Mouse (Mus musculus) embryonic facial prominence, embryonic 12.5 days (tissue): ENCODE data around the gene Mptx2. TPM values are rescaled to one million over a fixed set of nuclear protein-coding genes. Genes with fewer than 3 reads are reported as not detected.
"Not testable (repeated sequence)": the region's sequence is repeated elsewhere in the genome, so short reads cannot be mapped to it uniquely, and the experiment has no call there.

ENCODE experiments used
- ATAC-seq: fragments of 200-750 bp; cut with Nextera tagmentation; 2 replicates; pipeline ENCODE4 v1.8.0; 2017; ENCODE audit not compliant: insufficient number of reproducible peaks, insufficient read depth, low FRiP score, low TSS enrichment
- H3K27ac ChIP-seq: fragments of 300-500 bp; sonication (generic); 2 replicates; pipeline ENCODE4 v1.5.1; 2016; ENCODE audit warnings: mild to moderate bottlenecking
- H3K27me3 ChIP-seq: fragments of 300-500 bp; sonication (generic); 2 replicates; pipeline ENCODE4 v1.6.1; 2016; ENCODE audit warnings: mild to moderate bottlenecking, moderate library complexity
- H3K36me3 ChIP-seq: fragments of 300-500 bp; sonication (generic); 2 replicates; pipeline ENCODE4 v1.6.1; 2016; ENCODE audit warnings: mild to moderate bottlenecking
- H3K4me1 ChIP-seq: fragments of 300-500 bp; sonication (generic); 2 replicates; pipeline ENCODE4 v1.6.1; 2016
- H3K4me2 ChIP-seq: fragments of 300-500 bp; sonication (generic); replicated peaks from 2 replicates; pipeline ENCODE4 v1.6.1; 2016; ENCODE audit warnings: mild to moderate bottlenecking, moderate library complexity
- H3K4me3 ChIP-seq: fragments of 300-500 bp; sonication (generic); 2 replicates; pipeline ENCODE4 v1.5.1; 2016; ENCODE audit warnings: mild to moderate bottlenecking
- H3K9ac ChIP-seq: fragments of 300-500 bp; sonication (generic); 2 replicates; pipeline ENCODE4 v1.6.1; 2016; ENCODE audit warnings: mild to moderate bottlenecking, moderate library complexity
- H3K9me3 ChIP-seq: fragments of 300-500 bp; sonication (generic); 2 replicates; pipeline ENCODE4 v1.6.1; 2016; ENCODE audit warnings: mild to moderate bottlenecking, moderate library complexity
- WGBS: fragments of 180-500 bp; shearing (Covaris S2); methylation state at CpG from one replicate; pipeline ENCODE4 v1.1.7; 2016; 5-methylcytosine and 5-hydroxymethylcytosine counted together
- polyA plus RNA-seq: library from polyadenylated mRNA; unstranded; fragments of >200 nt; fragmentation: Nextera tagmentation; extraction: Ambion mirVana; gene quantifications from 2 replicates; pipeline ENCODE4 v1.2.1, GENCODE M21; 2016

Gene Mptx2
- polyA plus RNA-seq, 1 experiment from 2014 or later = not detected

DNA sequence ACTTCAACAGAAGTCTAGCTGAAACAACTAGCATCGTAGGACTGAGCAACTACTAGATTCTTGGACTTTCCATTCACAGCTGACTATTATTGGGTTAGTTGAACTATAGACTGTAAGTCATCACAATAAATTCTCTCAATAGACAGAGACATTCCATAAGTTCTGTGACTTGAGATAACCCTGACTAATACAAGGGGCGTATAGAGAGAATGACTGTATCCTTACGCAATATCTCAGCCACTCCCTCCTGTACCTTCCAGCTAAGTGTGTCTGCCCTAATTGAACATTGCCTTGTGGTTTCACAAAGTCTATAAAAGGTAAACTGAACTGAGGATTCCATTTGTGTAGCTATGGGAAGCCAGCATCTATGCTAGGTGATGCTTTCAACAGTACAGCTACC lies 27.7 kb downstream of the Mptx2 start:
- no peaks in the 10 kb centered on the region for H3K9me3 ChIP-seq
- no peaks in the 10 kb centered on the region for H3K27me3 ChIP-seq
- no peaks in the 10 kb centered on the region for H3K4me1 ChIP-seq
- H3K36me3 ChIP-seq = no peaks in the 10 kb centered on the region
- WGBS = 91% methylated on average over 3 of the region's 3 CpGs
- no peak overlapping the region for H3K9ac ChIP-seq
- no peak overlapping the region for H3K27ac ChIP-seq
- H3K4me3 ChIP-seq = no peak overlapping the region
- no peak for ATAC-seq
- no peak overlapping the region for H3K4me2 ChIP-seq

DNA sequence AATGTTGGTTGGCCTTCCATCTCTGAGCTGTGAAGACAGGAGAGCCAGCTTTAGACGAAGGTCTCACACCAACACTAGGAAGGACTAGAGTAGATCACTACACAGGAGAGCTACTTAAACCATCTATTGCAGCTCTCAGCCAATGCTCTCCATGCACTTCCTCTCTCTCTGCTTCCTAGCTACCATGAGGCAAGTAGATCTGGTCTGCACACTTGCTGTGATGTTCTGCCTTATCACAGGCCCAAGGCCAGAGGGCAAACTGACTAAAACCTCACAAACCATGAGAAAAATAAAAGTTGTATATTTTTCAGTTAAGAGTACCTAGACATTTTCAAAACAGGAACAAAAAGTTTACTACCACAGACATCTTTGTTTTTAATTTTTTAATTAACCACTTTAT lies 40.6 kb downstream of the Mptx2 start:
- H3K4me2 ChIP-seq, ATAC-seq, H3K4me3 ChIP-seq, H3K36me3 ChIP-seq, H3K9ac ChIP-seq, H3K27me3 ChIP-seq, H3K4me1 ChIP-seq, H3K9me3 ChIP-seq, H3K27ac ChIP-seq: not testable (repeated sequence)
- WGBS = 94% methylated on average over 1 of the region's 1 CpGs

- no peak within 1 kb of the TSS for H3K9ac ChIP-seq
- no peaks in the 10 kb centered on the region; the same call in 1 of the 2 replicates for H3K9me3 ChIP-seq
- WGBS = 82% methylated on average over 2 of the region's 2 CpGs
- no peak within 1 kb of the TSS for H3K4me3 ChIP-seq
- no peaks in the 10 kb centered on the region for H3K27me3 ChIP-seq
- no peak within 1 kb of the TSS for H3K27ac ChIP-seq
- H3K4me2 ChIP-seq = no peak within 1 kb of the TSS
- no peaks in the 10 kb centered on the region for H3K36me3 ChIP-seq
- H3K4me1 ChIP-seq = no peaks in the 10 kb centered on the region
- no peak for ATAC-seq
Measured at GRCm38 (mm10) chr1:173227081-173227480, 50.5 kb downstream of the Mptx2 start, which contains the start of gene Fcer1a. TSS of gene Fcer1a (minus strand) at chr1:173227214.

Other genes with a start within 250 kb of the Mptx2 start
- gene Olfr1408, start 140.4 kb downstream of the Mptx2 start, polyA plus RNA-seq = not detected in 2 replicates
- 0.05 TPM in 1 of 2 replicates, not detected in the other for gene Olfr1406, start 87.1 kb downstream of the Mptx2 start, polyA plus RNA-seq
- gene Olfr218, start 80.0 kb downstream of the Mptx2 start, polyA plus RNA-seq = not detected in 2 replicates
- gene Olfr1404, start 65.4 kb downstream of the Mptx2 start, polyA plus RNA-seq = not detected in 2 replicates
- not detected in 2 replicates for gene Fcer1a, start 50.6 kb downstream of the Mptx2 start, polyA plus RNA-seq
- gene Olfr418, start 11.8 kb downstream of the Mptx2 start, polyA plus RNA-seq = not detected in 2 replicates
- gene Ackr1, start 56.0 kb upstream of the Mptx2 start, polyA plus RNA-seq = 1.8 and 3.1 TPM in 2 replicates
- 2.4 and 4.0 TPM in 2 replicates for gene Aim2, start 73.1 kb upstream of the Mptx2 start, polyA plus RNA-seq
- 3.3 and 5.2 TPM in 2 replicates for gene Cadm3, start 89.9 kb upstream of the Mptx2 start, polyA plus RNA-seq
- gene Ifi206, start 213.3 kb upstream of the Mptx2 start, polyA plus RNA-seq = not detected in 2 replicates